Mouse (Mus musculus) midbrain, embryonic 11.5 days (tissue): ENCODE data around the gene Clasp2. TPM values are rescaled to one million over a fixed set of nuclear protein-coding genes. Genes with fewer than 3 reads are reported as not detected.
"Not testable (repeated sequence)": the region's sequence is repeated elsewhere in the genome, so short reads cannot be mapped to it uniquely, and the experiment has no call there.

ENCODE experiments used
- ATAC-seq: fragments of 200-750 bp; cut with Nextera tagmentation; 2 replicates; pipeline ENCODE4 v1.8.0; 2017; ENCODE audit warnings: moderate TSS enrichment, moderate library complexity; ENCODE audit not compliant: low FRiP score
- DNase-seq: peaks from one replicate; pipeline ENCODE4 v3.0.0; 2015; ENCODE audit warnings: low spot score; ENCODE audit errors: missing footprints
- H3K27ac ChIP-seq: fragments of 300-500 bp; sonication (generic); 2 replicates; pipeline ENCODE4 v1.5.1; 2014; ENCODE audit warnings: low read depth, low read length
- H3K27me3 ChIP-seq: fragments of 300-500 bp; sonication (generic); 2 replicates; pipeline ENCODE4 v1.6.1; 2014; ENCODE audit warnings: mild to moderate bottlenecking, low read length, moderate library complexity, mixed read lengths; ENCODE audit not compliant: control insufficient read depth, insufficient read depth
- H3K36me3 ChIP-seq: fragments of 300-500 bp; sonication (generic); 2 replicates; pipeline ENCODE4 v1.6.1; 2014; ENCODE audit warnings: mild to moderate bottlenecking, low read length, moderate library complexity, mixed read lengths; ENCODE audit not compliant: control insufficient read depth, insufficient read depth
- H3K4me1 ChIP-seq: fragments of 300-500 bp; sonication (generic); 2 replicates; pipeline ENCODE4 v1.6.1; 2014; ENCODE audit warnings: low read length; ENCODE audit not compliant: control insufficient read depth, insufficient read depth
- H3K4me2 ChIP-seq: fragments of 300-500 bp; sonication (generic); 2 replicates; pipeline ENCODE4 v1.6.1; 2014; ENCODE audit warnings: mild to moderate bottlenecking, moderate library complexity
- H3K4me3 ChIP-seq: fragments of 300-500 bp; sonication (generic); 2 replicates; pipeline ENCODE4 v1.5.1; 2014; ENCODE audit warnings: low read depth, low read length
- H3K9ac ChIP-seq: fragments of 300-500 bp; sonication (generic); 2 replicates; pipeline ENCODE4 v1.6.1; 2014; ENCODE audit warnings: low read length
- H3K9me3 ChIP-seq: fragments of 300-500 bp; sonication (generic); 2 replicates; pipeline ENCODE4 v1.6.1; 2016; ENCODE audit warnings: low read length; ENCODE audit not compliant: control insufficient read depth
- WGBS: fragments of 180-500 bp; shearing (Covaris S2); extraction: QIAGEN DNeasy Blood & Tissue Kit; methylation state at CpG from one replicate; pipeline ENCODE4 v1.1.7; 2014; 5-methylcytosine and 5-hydroxymethylcytosine counted together
- polyA plus RNA-seq: library from polyadenylated mRNA; unstranded; fragments of >200 nt; fragmentation: Nextera tagmentation; extraction: Ambion mirVana; gene quantifications from 2 replicates; pipeline ENCODE4 v1.2.1, GENCODE M21; 2014

Clasp2 gene
- polyA plus RNA-seq, 1 experiment from 2014 or later, result 53.2 TPM

DNA sequence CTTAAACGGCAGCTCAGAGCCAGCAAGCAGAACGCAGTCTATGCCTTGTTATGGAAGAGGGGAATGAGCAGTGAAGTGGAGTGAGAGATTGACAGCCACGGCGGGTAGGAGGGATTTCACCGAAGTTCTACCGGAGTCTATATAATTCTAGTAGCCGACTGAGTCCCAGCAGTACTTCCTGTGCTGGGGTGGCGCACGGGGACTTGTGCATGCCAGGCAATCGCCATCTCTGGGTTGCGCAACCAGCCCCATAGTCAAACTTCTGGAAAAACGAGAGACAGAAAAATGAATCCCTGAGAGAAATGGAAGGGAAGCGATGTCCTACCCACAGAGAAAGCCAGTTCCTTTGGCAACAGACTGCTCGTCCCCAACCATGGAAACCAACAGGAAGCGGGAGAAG, 16.6 kb upstream of the Clasp2 start:
- WGBS, result 84% methylated on average over 15 of the region's 15 CpGs
- H3K4me1 ChIP-seq, result no peaks in the 10 kb centered on the region
- no peak overlapping the region for H3K27ac ChIP-seq

GRCm38 (mm10) chr9:113725609-113726008, 15.7 kb upstream of the Clasp2 start:
- DNase-seq, H3K4me1 ChIP-seq, H3K4me2 ChIP-seq, H3K9me3 ChIP-seq, H3K9ac ChIP-seq, H3K27me3 ChIP-seq, H3K4me3 ChIP-seq, H3K36me3 ChIP-seq, ATAC-seq, H3K27ac ChIP-seq: not testable (repeated sequence)
- 83% methylated on average over 5 of the region's 5 CpGs for WGBS

More for the DNA sequence above, 16.6 kb upstream of the Clasp2 start:
- no peaks in the 10 kb centered on the region for H3K27me3 ChIP-seq
- H3K4me2 ChIP-seq, result no peak overlapping the region
- H3K9ac ChIP-seq, result no peak overlapping the region
- DNase-seq (no peak), ATAC-seq (no peak)
- no peaks in the 10 kb centered on the region for H3K36me3 ChIP-seq
- no peaks in the 10 kb centered on the region for H3K9me3 ChIP-seq
- no peak overlapping the region for H3K4me3 ChIP-seq

- WGBS, result 75% methylated on average over 3 of the region's 3 CpGs
- Histone ChIP-seq H3K9ac (no peak overlapping the region), H3K9me3 (no peaks in the 10 kb centered on the region), H3K4me2 (no peak overlapping the region), H3K27me3 (no peaks in the 10 kb centered on the region), H3K36me3 (no peaks in the 10 kb centered on the region), H3K4me1 (no peaks in the 10 kb centered on the region), H3K27ac (no peak overlapping the region), H3K4me3 (no peak overlapping the region)
- DNase-seq (no peak), ATAC-seq (no peak)
Measured at GRCm38 (mm10) chr9:113726131-113726530, 15.1 kb upstream of the Clasp2 start.

DNA sequence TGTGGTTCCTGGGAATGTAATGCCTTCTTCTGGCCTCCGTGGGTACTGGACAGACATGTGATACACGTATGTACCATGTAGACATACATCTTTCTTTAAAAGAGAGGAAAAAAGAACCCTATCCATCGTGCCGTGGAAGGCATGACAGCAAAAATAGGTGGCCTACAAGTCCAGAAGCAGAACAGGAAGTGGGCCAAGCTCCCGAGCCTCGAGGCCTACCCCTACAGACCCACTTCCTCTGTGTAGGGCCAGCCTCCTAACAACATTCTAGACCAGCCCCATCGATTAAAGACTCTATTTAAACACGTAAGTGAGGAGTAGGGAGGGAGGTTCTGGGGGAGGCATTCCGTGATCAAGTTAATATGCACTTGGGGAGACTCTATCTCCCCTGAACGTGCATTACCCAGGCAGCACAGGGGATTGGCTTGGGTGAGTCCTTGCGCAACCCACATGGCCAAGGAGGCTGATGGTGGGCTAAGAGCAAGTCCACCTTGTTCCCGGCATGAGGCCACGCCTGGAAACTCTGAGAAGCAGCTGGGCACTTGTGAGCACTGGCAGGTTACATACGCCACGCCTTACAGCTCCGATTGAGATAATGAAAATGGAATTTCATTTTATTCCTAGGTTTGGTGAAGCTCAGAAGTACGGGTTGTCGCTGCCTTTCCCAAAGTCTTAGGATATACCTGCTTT, 14.1 kb upstream of the Clasp2 start:
- no peaks in the 10 kb centered on the region for H3K9me3 ChIP-seq
- no peaks in the 10 kb centered on the region for H3K27me3 ChIP-seq
- H3K36me3 ChIP-seq, result no peaks in the 10 kb centered on the region
- no peak overlapping the region for H3K9ac ChIP-seq
- DNase-seq, result no peak
- no peak overlapping the region for H3K4me2 ChIP-seq
- H3K4me3 ChIP-seq, result no peak overlapping the region
- H3K27ac ChIP-seq, result no peak overlapping the region
- no peaks in the 10 kb centered on the region for H3K4me1 ChIP-seq
- no peak for ATAC-seq
- 89% methylated on average over 18 of the region's 18 CpGs for WGBS

DNA sequence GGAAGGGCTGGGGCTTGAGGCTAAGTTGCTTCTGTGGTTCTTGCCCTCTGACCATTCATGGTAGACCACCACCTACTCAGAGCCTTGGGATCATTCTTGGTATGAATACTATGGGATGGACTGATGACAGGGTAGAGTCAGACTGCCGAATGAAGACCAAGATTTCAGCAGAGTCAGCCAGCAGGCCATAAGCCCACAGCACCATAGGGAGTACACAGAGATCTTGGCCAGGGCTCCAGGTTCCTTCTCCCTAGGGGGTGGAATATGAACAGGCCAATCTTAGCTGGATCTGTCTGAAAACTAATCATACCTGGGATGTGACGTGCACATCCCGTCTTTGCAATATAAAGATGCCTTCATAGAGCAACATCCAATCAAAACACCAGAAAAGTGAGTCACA, 9.7 kb upstream of the Clasp2 start:
- Histone ChIP-seq H3K4me2 (no peak overlapping the region), H3K27me3 (no peaks in the 10 kb centered on the region), H3K9ac (no peak overlapping the region), H3K27ac (no peak overlapping the region), H3K36me3 (no peaks in the 10 kb centered on the region), H3K4me1 (no peaks in the 10 kb centered on the region), H3K9me3 (no peaks in the 10 kb centered on the region), H3K4me3 (no peak overlapping the region)
- ATAC-seq (no peak), DNase-seq (no peak)
- WGBS, result 86% methylated on average over 3 of the region's 3 CpGs

GRCm38 (mm10) chr9:113735920-113736319, 5.4 kb upstream of the Clasp2 start:
- H3K9me3 ChIP-seq, result no peaks in the 10 kb centered on the region
- H3K9ac ChIP-seq, result no peak overlapping the region
- H3K36me3 ChIP-seq, result no peaks in the 10 kb centered on the region
- H3K27me3 ChIP-seq, result no peaks in the 10 kb centered on the region
- H3K27ac ChIP-seq, result no peak overlapping the region
- peaks cover 7% of the 10 kb centered on the region for H3K4me1 ChIP-seq
- ATAC-seq (no peak), DNase-seq (no peak)
- no peak overlapping the region for H3K4me2 ChIP-seq
- no peak overlapping the region for H3K4me3 ChIP-seq

DNA sequence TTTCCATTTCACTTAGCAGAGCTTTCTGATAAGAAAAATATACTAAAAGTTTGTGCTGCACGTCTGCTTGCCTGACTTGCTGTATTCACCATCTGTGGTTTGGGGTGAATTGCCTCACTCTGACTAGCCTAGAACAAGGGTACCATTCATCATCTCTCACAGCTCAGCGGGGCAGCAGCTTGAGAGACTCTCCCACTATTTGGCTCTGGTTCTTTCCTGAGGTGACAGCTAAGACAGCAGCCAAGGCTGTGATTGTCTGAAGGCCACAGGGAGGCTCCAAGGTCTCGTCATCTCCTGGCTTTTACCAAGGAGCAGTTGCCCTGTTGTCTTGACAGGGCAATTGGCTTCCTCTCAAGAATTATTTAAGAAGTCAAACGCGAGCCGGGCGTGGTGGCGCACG, 3.3 kb upstream of the Clasp2 start:
- no peak overlapping the region for H3K27ac ChIP-seq
- peaks cover 8% of the 10 kb centered on the region for H3K4me1 ChIP-seq
- ATAC-seq (no peak), DNase-seq (no peak)
- H3K4me3 ChIP-seq, result no peak overlapping the region
- H3K9me3 ChIP-seq, result no peaks in the 10 kb centered on the region
- 80% methylated on average over 9 of the region's 9 CpGs for WGBS
- H3K9ac ChIP-seq, result no peak overlapping the region
- H3K36me3 ChIP-seq, result no peaks in the 10 kb centered on the region
- no peak overlapping the region for H3K4me2 ChIP-seq
- no peaks in the 10 kb centered on the region for H3K27me3 ChIP-seq

DNA sequence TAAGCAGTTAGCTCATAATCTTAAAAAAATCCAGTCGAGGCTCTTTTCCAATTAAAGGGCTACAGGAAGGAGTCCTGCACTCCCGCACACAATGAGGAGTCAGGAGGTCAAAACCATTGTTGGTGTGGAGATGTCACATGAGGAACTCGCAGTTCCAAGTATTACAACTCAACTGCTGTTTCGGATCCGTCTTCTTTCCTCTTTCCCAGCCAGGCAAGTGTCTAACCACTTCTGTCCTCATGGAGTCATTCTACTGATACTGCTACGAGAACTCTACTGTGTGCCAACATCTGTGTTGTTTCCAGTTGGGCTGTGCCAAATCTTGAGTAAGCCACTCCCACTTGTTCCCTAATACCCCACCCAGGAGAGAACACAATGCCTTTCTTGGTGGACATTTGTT, 2.3 kb upstream of the Clasp2 start:
- Histone ChIP-seq H3K4me1 (peaks cover 11% of the 10 kb centered on the region), H3K27me3 (no peaks in the 10 kb centered on the region), H3K9ac (no peak overlapping the region), H3K36me3 (no peaks in the 10 kb centered on the region), H3K27ac (no peak overlapping the region), H3K9me3 (no peaks in the 10 kb centered on the region), H3K4me3 (no peak overlapping the region), H3K4me2 (no peak overlapping the region)
- ATAC-seq, result no peak
- 81% methylated on average over 6 of the region's 6 CpGs for WGBS
- DNase-seq, result no peak

DNA sequence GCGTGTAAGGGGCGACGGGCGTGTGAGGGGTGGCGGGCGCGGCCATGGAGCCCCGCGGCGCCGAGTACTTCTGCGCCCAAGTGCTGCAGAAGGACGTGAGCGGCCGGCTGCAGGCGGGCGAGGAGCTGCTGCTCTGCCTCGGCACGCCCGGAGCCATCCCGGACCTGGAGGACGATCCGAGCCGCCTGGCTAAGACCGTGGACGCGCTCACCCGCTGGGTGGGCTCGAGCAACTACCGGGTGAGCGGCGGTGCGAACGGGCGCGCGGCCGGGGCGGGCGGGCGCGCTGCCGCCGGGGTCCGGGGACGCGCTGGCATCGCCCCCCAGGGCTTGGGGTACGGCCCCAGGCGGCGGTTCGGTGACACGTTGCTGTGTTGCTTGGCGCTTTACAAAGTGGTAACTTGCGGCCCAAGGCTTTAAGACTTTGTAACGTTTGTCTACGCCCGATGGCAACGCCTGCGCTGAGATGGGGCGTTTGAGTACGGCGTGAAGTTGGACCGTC, 414 bp downstream of the Clasp2 start:
- peak overlapping the region; percentile 62 for H3K4me2 ChIP-seq
- H3K4me1 ChIP-seq, result peaks cover 11% of the 10 kb centered on the region
- peak overlapping the region; percentile 61 for H3K27ac ChIP-seq
- DNase-seq, result peak; percentile 96
- WGBS, result under 1% methylated on average over 58 of the region's 64 CpGs
- H3K36me3 ChIP-seq, result no peaks in the 10 kb centered on the region
- H3K9me3 ChIP-seq, result no peaks in the 10 kb centered on the region
- ATAC-seq, result peak; percentile 89
- H3K4me3 ChIP-seq, result peak overlapping the region; percentile 95
- H3K27me3 ChIP-seq, result no peaks in the 10 kb centered on the region
- peak overlapping the region; percentile 88 for H3K9ac ChIP-seq
